Mouse (Mus musculus): ENCODE results near the gene Ssr2.

Ssr2 gene

GRCm38 (mm10) chr3:88566116-88566515, 9.6 kb upstream of the Ssr2 start:
- TF ChIP-seq CTCF (conservative IDR thresholded peaks at IDR 0.05; ENCODE audit: low read length) (no peak), NANOG (IDR thresholded peaks at IDR 0.05; ENCODE audit: borderline replicate concordance, low read length) (no peak), POU5F1 (IDR thresholded peaks at IDR 0.05; ENCODE audit: borderline replicate concordance, low read length) (no peak)
- Histone ChIP-seq H3K4me3 (replicated peaks; ENCODE audit: low read length) (peak overlapping the region; percentile 47), H3K27me3 (ENCODE audit: insufficient read depth, low read length) (no peaks in the 10 kb centered on the region), H3K36me3 (ENCODE audit: insufficient read depth, low read length) (peaks cover 97% of the 10 kb centered on the region), H3K9me3 (ENCODE audit: low read length) (peaks cover 29% of the 10 kb centered on the region), H3K4me1 (replicated peaks; ENCODE audit: low read depth, low read length) (peaks cover 94% of the 10 kb centered on the region)

GRCm38 (mm10) chr3:88566536-88567061, 9.1 kb upstream of the Ssr2 start:
- TF ChIP-seq POU5F1 (IDR thresholded peaks at IDR 0.05; ENCODE audit: borderline replicate concordance, low read length), result no peak
- TF ChIP-seq CTCF (conservative IDR thresholded peaks at IDR 0.05; ENCODE audit: low read length), result no peak
- TF ChIP-seq NANOG (IDR thresholded peaks at IDR 0.05; ENCODE audit: borderline replicate concordance, low read length), result no peak
- Histone ChIP-seq H3K27me3 (ENCODE audit: insufficient read depth, low read length) (no peaks in the 10 kb centered on the region), H3K4me3 (replicated peaks; ENCODE audit: low read length) (peak overlapping the region; percentile 80), H3K4me1 (replicated peaks; ENCODE audit: low read depth, low read length) (peaks cover 94% of the 10 kb centered on the region), H3K36me3 (ENCODE audit: insufficient read depth, low read length) (peaks cover 92% of the 10 kb centered on the region), H3K9me3 (ENCODE audit: low read length) (peaks cover 32% of the 10 kb centered on the region)

GRCm38 (mm10) chr3:88567892-88568291, 7.8 kb upstream of the Ssr2 start:
- Histone ChIP-seq H3K36me3 (ENCODE audit: insufficient read depth, low read length) (peaks cover 79% of the 10 kb centered on the region), H3K27me3 (ENCODE audit: insufficient read depth, low read length) (no peaks in the 10 kb centered on the region)
- TF ChIP-seq NANOG (IDR thresholded peaks at IDR 0.05; ENCODE audit: borderline replicate concordance, low read length) (no peak), POU5F1 (IDR thresholded peaks at IDR 0.05; ENCODE audit: borderline replicate concordance, low read length) (no peak), CTCF (conservative IDR thresholded peaks at IDR 0.05; ENCODE audit: low read length) (no peak)

GRCm38 (mm10) chr3:88568615-88569014, 7.1 kb upstream of the Ssr2 start:
- Histone ChIP-seq H3K36me3 (ENCODE audit: insufficient read depth, low read length) (peaks cover 72% of the 10 kb centered on the region), H3K4me3 (replicated peaks; ENCODE audit: low read length) (peak overlapping the region; percentile 80), H3K4me1 (replicated peaks; ENCODE audit: low read depth, low read length) (peaks cover 82% of the 10 kb centered on the region), H3K9me3 (ENCODE audit: low read length) (peaks cover 43% of the 10 kb centered on the region), H3K27me3 (ENCODE audit: insufficient read depth, low read length) (no peaks in the 10 kb centered on the region)
- TF ChIP-seq POU5F1 (IDR thresholded peaks at IDR 0.05; ENCODE audit: borderline replicate concordance, low read length) (no peak), CTCF (conservative IDR thresholded peaks at IDR 0.05; ENCODE audit: low read length) (no peak), NANOG (IDR thresholded peaks at IDR 0.05; ENCODE audit: borderline replicate concordance, low read length) (no peak)

More at GRCm38 (mm10) chr3:88567892-88568291, 7.8 kb upstream of the Ssr2 start:
- peaks cover 82% of the 10 kb centered on the region for H3K4me1 ChIP-seq (replicated peaks; ENCODE audit: low read depth, low read length)
- H3K4me3 ChIP-seq (replicated peaks; ENCODE audit: low read length), result peak overlapping the region; percentile 80
- H3K9me3 ChIP-seq (ENCODE audit: low read length), result peaks cover 37% of the 10 kb centered on the region

GRCm38 (mm10) chr3:88569093-88569492, 6.6 kb upstream of the Ssr2 start:
- TF ChIP-seq NANOG (IDR thresholded peaks at IDR 0.05; ENCODE audit: borderline replicate concordance, low read length), result no peak
- no peak for TF ChIP-seq CTCF (conservative IDR thresholded peaks at IDR 0.05; ENCODE audit: low read length)
- no peak for TF ChIP-seq POU5F1 (IDR thresholded peaks at IDR 0.05; ENCODE audit: borderline replicate concordance, low read length)
- no peaks in the 10 kb centered on the region for H3K27me3 ChIP-seq (ENCODE audit: insufficient read depth, low read length)
- peak overlapping the region; percentile 80 for H3K4me3 ChIP-seq (replicated peaks; ENCODE audit: low read length)
- H3K9me3 ChIP-seq (ENCODE audit: low read length), result peaks cover 43% of the 10 kb centered on the region
- peaks cover 82% of the 10 kb centered on the region for H3K4me1 ChIP-seq (replicated peaks; ENCODE audit: low read depth, low read length)
- peaks cover 67% of the 10 kb centered on the region for H3K36me3 ChIP-seq (ENCODE audit: insufficient read depth, low read length)

GRCm38 (mm10) chr3:88569694-88570093, 6.0 kb upstream of the Ssr2 start:
- TF ChIP-seq CTCF (conservative IDR thresholded peaks at IDR 0.05; ENCODE audit: low read length), result no peak
- TF ChIP-seq POU5F1 (IDR thresholded peaks at IDR 0.05; ENCODE audit: borderline replicate concordance, low read length), result no peak
- TF ChIP-seq NANOG (IDR thresholded peaks at IDR 0.05; ENCODE audit: borderline replicate concordance, low read length), result no peak
- Histone ChIP-seq H3K4me3 (replicated peaks; ENCODE audit: low read length) (peak overlapping the region; percentile 80), H3K4me1 (replicated peaks; ENCODE audit: low read depth, low read length) (peaks cover 78% of the 10 kb centered on the region), H3K9me3 (ENCODE audit: low read length) (peaks cover 43% of the 10 kb centered on the region), H3K27me3 (ENCODE audit: insufficient read depth, low read length) (no peaks in the 10 kb centered on the region), H3K36me3 (ENCODE audit: insufficient read depth, low read length) (peaks cover 61% of the 10 kb centered on the region)

- peaks cover 55% of the 10 kb centered on the region for H3K36me3 ChIP-seq (ENCODE audit: insufficient read depth, low read length)
- H3K9me3 ChIP-seq (ENCODE audit: low read length), result peaks cover 43% of the 10 kb centered on the region
- TF ChIP-seq CTCF (conservative IDR thresholded peaks at IDR 0.05; ENCODE audit: low read length), result no peak
- no peak for TF ChIP-seq NANOG (IDR thresholded peaks at IDR 0.05; ENCODE audit: borderline replicate concordance, low read length)
- no peak for TF ChIP-seq POU5F1 (IDR thresholded peaks at IDR 0.05; ENCODE audit: borderline replicate concordance, low read length)
- H3K4me3 ChIP-seq (replicated peaks; ENCODE audit: low read length), result peak overlapping the region; percentile 80
- H3K4me1 ChIP-seq (replicated peaks; ENCODE audit: low read depth, low read length), result peaks cover 72% of the 10 kb centered on the region
- H3K27me3 ChIP-seq (ENCODE audit: insufficient read depth, low read length), result no peaks in the 10 kb centered on the region
Observed at GRCm38 (mm10) chr3:88570341-88570740, 5.3 kb upstream of the Ssr2 start.

- Histone ChIP-seq H3K9me3 (ENCODE audit: low read length) (peaks cover 43% of the 10 kb centered on the region), H3K27me3 (ENCODE audit: insufficient read depth, low read length) (no peaks in the 10 kb centered on the region), H3K4me1 (replicated peaks; ENCODE audit: low read depth, low read length) (peaks cover 57% of the 10 kb centered on the region), H3K4me3 (replicated peaks; ENCODE audit: low read length) (peak overlapping the region; percentile 80; the same call in 1 of the 2 replicates), H3K36me3 (ENCODE audit: insufficient read depth, low read length) (peaks cover 46% of the 10 kb centered on the region)
- TF ChIP-seq POU5F1 (IDR thresholded peaks at IDR 0.05; ENCODE audit: borderline replicate concordance, low read length) (peak; percentile 91; the same call in 1 of the 2 replicates), NANOG (IDR thresholded peaks at IDR 0.05; ENCODE audit: borderline replicate concordance, low read length) (peak; percentile 100), CTCF (conservative IDR thresholded peaks at IDR 0.05; ENCODE audit: low read length) (no peak)
Observed at GRCm38 (mm10) chr3:88571856-88572255, 3.8 kb upstream of the Ssr2 start.

- peaks cover 48% of the 10 kb centered on the region for H3K4me1 ChIP-seq (replicated peaks; ENCODE audit: low read depth, low read length)
- peaks cover 38% of the 10 kb centered on the region for H3K36me3 ChIP-seq (ENCODE audit: insufficient read depth, low read length)
- H3K4me3 ChIP-seq (replicated peaks; ENCODE audit: low read length), result no peak overlapping the region; the same call in 1 of the 2 replicates
Observed at GRCm38 (mm10) chr3:88572835-88573234, 2.8 kb upstream of the Ssr2 start.

More at GRCm38 (mm10) chr3:88572835-88573234, 2.8 kb upstream of the Ssr2 start:
- Histone ChIP-seq H3K9me3 (ENCODE audit: low read length) (peaks cover 43% of the 10 kb centered on the region), H3K27me3 (ENCODE audit: insufficient read depth, low read length) (no peaks in the 10 kb centered on the region)
- TF ChIP-seq POU5F1 (IDR thresholded peaks at IDR 0.05; ENCODE audit: borderline replicate concordance, low read length) (no peak), CTCF (conservative IDR thresholded peaks at IDR 0.05; ENCODE audit: low read length) (no peak), NANOG (IDR thresholded peaks at IDR 0.05; ENCODE audit: borderline replicate concordance, low read length) (no peak)

Measured in E14TG2a.4 (cell line).